Mouse (Mus musculus) myocyte (in vitro differentiated cells): ENCODE measurements around the gene Osbpl6. TPM values are rescaled to one million over a fixed set of nuclear protein-coding genes. Genes with fewer than 3 reads are reported as not detected.

ENCODE experiments used
- H3K27me3 ChIP-seq: one replicate; pipeline ENCODE4 v1.6.1; 2011; ENCODE audit not compliant: control insufficient read depth, insufficient read depth, insufficient read length
- H3K36me3 ChIP-seq: one replicate; pipeline ENCODE4 v1.6.1; 2011; ENCODE audit not compliant: control insufficient read depth, insufficient read depth
- H3K4me2 ChIP-seq: one replicate; pipeline ENCODE4 v1.6.1; 2011; ENCODE audit warnings: low read depth, control low read depth
- H3K4me3 ChIP-seq: one replicate; pipeline ENCODE4 v1.5.1; 2011; ENCODE audit warnings: mild to moderate bottlenecking, control low read depth, moderate library complexity
- H3K79me2 ChIP-seq: one replicate; pipeline ENCODE4 v1.6.1; 2011; ENCODE audit not compliant: control insufficient read depth, insufficient read depth
- H3ac ChIP-seq: one replicate; pipeline ENCODE4 v1.6.1; 2011; ENCODE audit not compliant: control insufficient read depth, insufficient read length
- CEBPB ChIP-seq: IDR thresholded peaks from 2 replicates; pipeline ENCODE4 v1.6.1; 2011; ENCODE audit warnings: mild to moderate bottlenecking, moderate library complexity; ENCODE audit not compliant: poor library complexity, insufficient read depth, severe bottlenecking
- E2F4 ChIP-seq: IDR thresholded peaks from one replicate; pipeline ENCODE4 v1.6.1; 2011; ENCODE audit warnings: mild to moderate bottlenecking, control low read depth, moderate library complexity; ENCODE audit not compliant: insufficient read depth
- MAX ChIP-seq: IDR thresholded peaks from one replicate; pipeline ENCODE4 v1.6.1; 2011; ENCODE audit warnings: low read depth, mild to moderate bottlenecking, control low read depth
- MYOD1 ChIP-seq, 3 experiments: IDR thresholded peaks; one replicate each; pipeline ENCODE4 v1.6.1; 2011; ENCODE audit warnings: control low read depth in 2 of 3, low read depth in 2 of 3, mild to moderate bottlenecking in 2 of 3, moderate library complexity in 1 of 3; ENCODE audit not compliant: insufficient read length in 2 of 3, control insufficient read depth in 1 of 3
- MYOG ChIP-seq, 3 experiments: IDR thresholded peaks; one replicate each; pipeline ENCODE4 v1.6.1; 2011; ENCODE audit warnings: control low read depth in 2 of 3, low read depth in 2 of 3, mild to moderate bottlenecking in 2 of 3; ENCODE audit not compliant: insufficient read length in 2 of 3, control insufficient read depth in 1 of 3, insufficient read depth in 1 of 3
- POLR2A ChIP-seq: IDR thresholded peaks from one replicate; pipeline ENCODE4 v1.6.1; 2011; ENCODE audit warnings: low read depth, mild to moderate bottlenecking, control low read depth, moderate library complexity; ENCODE audit not compliant: insufficient read length
- POLR2AphosphoS2 ChIP-seq: IDR thresholded peaks from one replicate; pipeline ENCODE4 v1.6.1; 2011; ENCODE audit warnings: low read depth, control low read depth; ENCODE audit not compliant: insufficient read length
- REST ChIP-seq: IDR thresholded peaks from one replicate; pipeline ENCODE4 v1.6.1; 2011; ENCODE audit warnings: mild to moderate bottlenecking, control low read depth, moderate library complexity; ENCODE audit not compliant: insufficient read depth, insufficient read length
- SRF ChIP-seq: IDR thresholded peaks from one replicate; pipeline ENCODE4 v1.6.1; 2011; ENCODE audit warnings: low read depth; ENCODE audit not compliant: control insufficient read depth, insufficient read length
- TCF12 ChIP-seq: IDR thresholded peaks from one replicate; pipeline ENCODE4 v1.6.1; 2011; ENCODE audit warnings: mild to moderate bottlenecking, control low read depth; ENCODE audit not compliant: poor library complexity, insufficient read depth, severe bottlenecking
- TCF3 ChIP-seq: IDR thresholded peaks from one replicate; pipeline ENCODE4 v1.6.1; 2011; ENCODE audit warnings: low read depth, control low read depth; ENCODE audit not compliant: insufficient read length
- USF1 ChIP-seq: IDR thresholded peaks from one replicate; pipeline ENCODE4 v1.6.1; 2011; ENCODE audit warnings: low read depth, mild to moderate bottlenecking, control low read depth, moderate library complexity
- polyA plus RNA-seq: library from polyadenylated mRNA; unstranded; fragments of >200 nt; fragmentation: generic; extraction: Trizol; gene quantifications from one replicate; pipeline ENCODE4 v1.2.1, GENCODE M21; 2012; ENCODE audit warnings: missing spikeins

Osbpl6 gene
- polyA plus RNA-seq, 1 experiment = 1.7 TPM

- H3K79me2 ChIP-seq = no peaks in the 10 kb centered on the region
- H3K4me3 ChIP-seq = no peak overlapping the region
- no peak for TF ChIP-seq CEBPB
- TF ChIP-seq MAX = no peak
- TF ChIP-seq SRF = no peak
- no peaks in the 10 kb centered on the region for H3K36me3 ChIP-seq
- H3K4me2 ChIP-seq = no peak overlapping the region
- no peaks in the 10 kb centered on the region for H3K27me3 ChIP-seq
- no peak overlapping the region for H3ac ChIP-seq
These were observed 183.9 kb downstream of the Osbpl6 start for GRCm38 (mm10) chr2:76590221-76590620.

GRCm38 (mm10) chr2:76592401-76592924 lies 186.2 kb downstream of the Osbpl6 start:
- Histone ChIP-seq H3K4me2 (no peak overlapping the region), H3K4me3 (no peak overlapping the region), H3K79me2 (no peaks in the 10 kb centered on the region), H3ac (no peak overlapping the region), H3K36me3 (no peaks in the 10 kb centered on the region), H3K27me3 (no peaks in the 10 kb centered on the region)
- no peak for TF ChIP-seq POLR2A
- no peak for TF ChIP-seq E2F4
- no peak for TF ChIP-seq USF1
- no peak for TF ChIP-seq SRF
- TF ChIP-seq MYOG (IDR thresholded peaks at IDR 0.05; ENCODE audit: control insufficient read depth in 1 of 3, insufficient read depth in 1 of 3, insufficient read length in 2 of 3, low read depth in 2 of 3) = no peak
- no peak for TF ChIP-seq MYOD1 (IDR thresholded peaks at IDR 0.05; ENCODE audit: control insufficient read depth in 1 of 3, insufficient read length in 2 of 3, low read depth in 2 of 3)
- TF ChIP-seq TCF3 = no peak
- no peak for TF ChIP-seq REST
- TF ChIP-seq POLR2AphosphoS2 = no peak

- Histone ChIP-seq H3K36me3 (no peaks in the 10 kb centered on the region), H3K27me3 (no peaks in the 10 kb centered on the region), H3ac (no peak overlapping the region), H3K4me3 (no peak overlapping the region), H3K4me2 (no peak overlapping the region), H3K79me2 (no peaks in the 10 kb centered on the region)
- no peak for TF ChIP-seq TCF3
- TF ChIP-seq MYOG (IDR thresholded peaks at IDR 0.05; ENCODE audit: control insufficient read depth in 1 of 3, insufficient read depth in 1 of 3, insufficient read length in 2 of 3, low read depth in 2 of 3) = no peak
- TF ChIP-seq E2F4 = no peak
- no peak for TF ChIP-seq REST
- no peak for TF ChIP-seq MAX
- no peak for TF ChIP-seq POLR2AphosphoS2
- TF ChIP-seq TCF12 = no peak
- TF ChIP-seq CEBPB = no peak
- TF ChIP-seq USF1 = no peak
- TF ChIP-seq MYOD1 (IDR thresholded peaks at IDR 0.05; ENCODE audit: control insufficient read depth in 1 of 3, insufficient read length in 2 of 3, low read depth in 2 of 3) = no peak
- no peak for TF ChIP-seq POLR2A
- TF ChIP-seq SRF = no peak
These were observed 191.2 kb downstream of the Osbpl6 start for GRCm38 (mm10) chr2:76597521-76597920.

GRCm38 (mm10) chr2:76599214-76599613 lies 192.9 kb downstream of the Osbpl6 start:
- no peak for TF ChIP-seq CEBPB
- no peak for TF ChIP-seq TCF3
- no peak for TF ChIP-seq MYOD1 (IDR thresholded peaks at IDR 0.05; ENCODE audit: control insufficient read depth in 1 of 3, insufficient read length in 2 of 3, low read depth in 2 of 3)
- TF ChIP-seq POLR2A = no peak
- no peak for TF ChIP-seq MAX
- no peak for TF ChIP-seq E2F4
- TF ChIP-seq REST = no peak
- no peak for TF ChIP-seq POLR2AphosphoS2
- TF ChIP-seq SRF = no peak
- TF ChIP-seq MYOG (IDR thresholded peaks at IDR 0.05; ENCODE audit: control insufficient read depth in 1 of 3, insufficient read depth in 1 of 3, insufficient read length in 2 of 3, low read depth in 2 of 3) = no peak
- TF ChIP-seq USF1 = no peak
- no peak for TF ChIP-seq TCF12
- Histone ChIP-seq H3K79me2 (no peaks in the 10 kb centered on the region), H3K27me3 (no peaks in the 10 kb centered on the region), H3ac (no peak overlapping the region), H3K4me2 (no peak overlapping the region), H3K4me3 (no peak overlapping the region), H3K36me3 (no peaks in the 10 kb centered on the region)

- Histone ChIP-seq H3ac (no peak overlapping the region), H3K4me3 (no peak overlapping the region), H3K79me2 (no peaks in the 10 kb centered on the region), H3K27me3 (no peaks in the 10 kb centered on the region), H3K4me2 (no peak overlapping the region), H3K36me3 (no peaks in the 10 kb centered on the region)
- TF ChIP-seq MAX (no peak), MYOD1 (IDR thresholded peaks at IDR 0.05; ENCODE audit: control insufficient read depth in 1 of 3, insufficient read length in 2 of 3, low read depth in 2 of 3) (no peak), TCF3 (no peak), USF1 (no peak), POLR2A (no peak), SRF (no peak), MYOG (IDR thresholded peaks at IDR 0.05; ENCODE audit: control insufficient read depth in 1 of 3, insufficient read depth in 1 of 3, insufficient read length in 2 of 3, low read depth in 2 of 3) (no peak), E2F4 (no peak), CEBPB (no peak), POLR2AphosphoS2 (no peak), REST (no peak), TCF12 (no peak)
These were observed 195.9 kb downstream of the Osbpl6 start for GRCm38 (mm10) chr2:76602256-76602655.
